Mouse (Mus musculus) CH12.LX (cell line): ENCODE data around the gene Tmem53. TPM values are rescaled to one million over a fixed set of nuclear protein-coding genes. Genes with fewer than 3 reads are reported as not detected.
A peak's percentile ranks its signal among the peaks of the same experiment; 100 is the strongest.

Experiments
- DNase-seq: peaks from one replicate; pipeline ENCODE4 v3.0.0-alpha.2; 2013; ENCODE audit errors: extremely low read depth
- H3K27ac ChIP-seq: 2 replicates; pipeline ENCODE4 v1.5.1; 2012; ENCODE audit warnings: low read depth, mild to moderate bottlenecking, control low read depth, moderate library complexity; ENCODE audit not compliant: insufficient read depth
- H3K27me3 ChIP-seq: replicated peaks from 2 replicates; pipeline ENCODE3; 2012; ENCODE audit warnings: inconsistent platforms
- H3K36me3 ChIP-seq, 2 experiments: replicated peaks in 1 of 2; 2 replicates each; pipeline versions ENCODE3 to v1.6.1; 2012; ENCODE audit warnings: inconsistent platforms in 1 of 2, low read length in 1 of 2, mild to moderate bottlenecking in 1 of 2, mixed read lengths in 1 of 2, moderate library complexity in 1 of 2; ENCODE audit not compliant: control insufficient read depth in 1 of 2, insufficient read depth in 1 of 2
- H3K4me1 ChIP-seq, 2 experiments: 2 replicates each; pipeline ENCODE4 v1.6.1; 2012; ENCODE audit warnings: inconsistent platforms in 1 of 2, moderate library complexity in 1 of 2; ENCODE audit not compliant: insufficient read depth in 2 of 2, control insufficient read depth in 1 of 2
- H3K4me2 ChIP-seq: 2 replicates; pipeline ENCODE4 v1.6.1; 2012; ENCODE audit warnings: low read depth, mild to moderate bottlenecking, control low read depth; ENCODE audit not compliant: poor library complexity, insufficient read depth, severe bottlenecking
- H3K4me3 ChIP-seq, 3 experiments: fragments of 150-350 bp in 1 of 3; sonication (generic) in 1 of 3; replicated peaks in 1 of 3; 2 replicates each; pipeline versions ENCODE3 to v1.5.1; 2011 to 2012; ENCODE audit warnings: low read depth in 2 of 3, low read length in 2 of 3, mild to moderate bottlenecking in 2 of 3, moderate library complexity in 2 of 3, control low read depth in 1 of 3, improper control_type of control experiment in 1 of 3, inconsistent platforms in 1 of 3, mixed read lengths in 1 of 3; ENCODE audit not compliant: poor library complexity in 1 of 3
- H3K79me2 ChIP-seq: replicated peaks from 2 replicates; pipeline ENCODE4 v1.6.1; 2012; ENCODE audit warnings: mild to moderate bottlenecking, moderate library complexity; ENCODE audit not compliant: control insufficient read depth, poor library complexity, insufficient read depth, severe bottlenecking; ENCODE audit errors: extremely low read depth
- H3K9ac ChIP-seq: 2 replicates; pipeline ENCODE4 v1.6.1; 2012; ENCODE audit warnings: low read depth, mild to moderate bottlenecking, control low read depth, moderate library complexity; ENCODE audit not compliant: insufficient read depth
- H3K9me3 ChIP-seq: replicated peaks from 2 replicates; pipeline ENCODE3; 2012; ENCODE audit warnings: low read length, inconsistent platforms, mixed read lengths
- CTCF ChIP-seq, 2 experiments: IDR thresholded peaks in 1 of 2; conservative IDR thresholded peaks in 1 of 2; 2 replicates each; pipeline ENCODE4 v1.5.1; 2011 to 2012; ENCODE audit warnings: low read depth in 2 of 2, low read length in 2 of 2, improper control_type of control experiment in 1 of 2, inconsistent platforms in 1 of 2, mild to moderate bottlenecking in 1 of 2, moderate library complexity in 1 of 2
- EP300 ChIP-seq: IDR thresholded peaks from 2 replicates; pipeline ENCODE4 v1.6.1; 2011; ENCODE audit warnings: low read length, improper control_type of control experiment
- HCFC1 ChIP-seq: IDR thresholded peaks from 2 replicates; pipeline ENCODE4 v1.6.1; 2012; ENCODE audit warnings: low read depth, mild to moderate bottlenecking, inconsistent platforms, low read length, improper control_type of control experiment
- IRF4 ChIP-seq: IDR thresholded peaks from 2 replicates; pipeline ENCODE4 v1.6.1; 2014; ENCODE audit warnings: low read depth, mild to moderate bottlenecking, inconsistent platforms, low read length, improper control_type of control experiment
- JUN ChIP-seq: IDR thresholded peaks from 2 replicates; pipeline ENCODE4 v1.6.1; 2011; ENCODE audit warnings: low read depth, mild to moderate bottlenecking, low read length, improper control_type of control experiment, moderate library complexity; ENCODE audit not compliant: insufficient read depth
- JUND ChIP-seq: conservative IDR thresholded peaks from 2 replicates; pipeline ENCODE4 v1.6.1; 2011; ENCODE audit warnings: low read depth, low read length, improper control_type of control experiment
- MAFK ChIP-seq: IDR thresholded peaks from 2 replicates; pipeline ENCODE4 v1.6.1; 2011; ENCODE audit warnings: low read length, improper control_type of control experiment; ENCODE audit not compliant: insufficient replicate concordance
- MAX ChIP-seq: IDR thresholded peaks from 2 replicates; pipeline ENCODE4 v1.6.1; 2011; ENCODE audit warnings: low read length, improper control_type of control experiment
- NRF1 ChIP-seq: IDR thresholded peaks from 2 replicates; pipeline ENCODE4 v1.6.1; 2014; ENCODE audit warnings: low read depth, mild to moderate bottlenecking, inconsistent platforms, low read length, improper control_type of control experiment, moderate library complexity
- PAX5 ChIP-seq: IDR thresholded peaks from 2 replicates; pipeline ENCODE4 v1.6.1; 2012; ENCODE audit warnings: low read length, inconsistent platforms, mixed read lengths
- POLR2A ChIP-seq: IDR thresholded peaks from 2 replicates; pipeline ENCODE4 v1.6.1; 2011; ENCODE audit warnings: low read depth, mild to moderate bottlenecking, improper control_type of control experiment, low read length
- RAD21 ChIP-seq: IDR thresholded peaks from 2 replicates; pipeline ENCODE4 v1.6.1; 2011; ENCODE audit warnings: low read depth, mild to moderate bottlenecking, low read length, improper control_type of control experiment, moderate library complexity
- RCOR1 ChIP-seq: conservative IDR thresholded peaks from 2 replicates; pipeline ENCODE4 v1.6.1; 2012; ENCODE audit warnings: low read depth, mild to moderate bottlenecking, inconsistent platforms, low read length, improper control_type of control experiment
- SMC3 ChIP-seq: IDR thresholded peaks from 2 replicates; pipeline ENCODE4 v1.6.1; 2011; ENCODE audit warnings: low read depth, low read length, improper control_type of control experiment
- UBTF ChIP-seq: IDR thresholded peaks from 2 replicates; pipeline ENCODE4 v1.6.1; 2012; ENCODE audit warnings: low read depth, mild to moderate bottlenecking, inconsistent platforms, low read length, improper control_type of control experiment, moderate library complexity
- USF1 ChIP-seq: IDR thresholded peaks from 2 replicates; pipeline ENCODE4 v1.6.1; 2014; ENCODE audit warnings: low read depth, mild to moderate bottlenecking, inconsistent platforms, low read length, improper control_type of control experiment
- USF2 ChIP-seq: conservative IDR thresholded peaks from 2 replicates; pipeline ENCODE4 v1.6.1; 2011; ENCODE audit warnings: low read depth, low read length, improper control_type of control experiment
- ZC3H11A ChIP-seq: IDR thresholded peaks from 2 replicates; pipeline ENCODE4 v1.6.1; 2012; ENCODE audit warnings: low read depth, mild to moderate bottlenecking, inconsistent platforms, low read length, improper control_type of control experiment
- ZNF384 ChIP-seq: IDR thresholded peaks from 2 replicates; pipeline ENCODE4 v1.6.1; 2012; ENCODE audit warnings: low read depth, low read length, improper control_type of control experiment, inconsistent platforms
- dilution Hi-C: fragments of 300-500 bp; cut with MboI; formaldehyde crosslinking; loops from 2 replicates; pipeline ENCODE4 v1.14.3; 2020; ENCODE audit warnings: low sequenced_read_pairs; ENCODE audit not compliant: extremely low pct_unique_long_range_greater_than_20kb, extremely low pct_ligation_motif_present
- in situ Hi-C: fragments of 300-500 bp; cut with MboI; formaldehyde crosslinking; loops from 3 replicates; pipeline ENCODE4 v1.14.3; 2019; ENCODE audit warnings: low sequenced_read_pairs, low pct_ligation_motif_present, low pct_unique_long_range_greater_than_20kb, mixed read lengths
- polyA plus RNA-seq: library from polyadenylated mRNA; unstranded; fragments of >175 nt; gene quantifications from 2 replicates; pipeline ENCODE4 v1.2.1, GENCODE M21; 2012; ENCODE audit warnings: low read depth; ENCODE audit not compliant: insufficient read length
- total RNA-seq, 2 experiments: library from RNA; depleted of rRNA; stranded (reverse); fragments of 300-350 nt in 1 of 2; fragments of >200 nt in 1 of 2; gene quantifications; 2 replicates each; pipeline ENCODE4 v1.2.3; 2012 to 2014

The Tmem53 gene
- total and polyA plus RNA-seq, 3 experiments, result 1.1 to 1.4 (median 1.2) TPM

DNA sequence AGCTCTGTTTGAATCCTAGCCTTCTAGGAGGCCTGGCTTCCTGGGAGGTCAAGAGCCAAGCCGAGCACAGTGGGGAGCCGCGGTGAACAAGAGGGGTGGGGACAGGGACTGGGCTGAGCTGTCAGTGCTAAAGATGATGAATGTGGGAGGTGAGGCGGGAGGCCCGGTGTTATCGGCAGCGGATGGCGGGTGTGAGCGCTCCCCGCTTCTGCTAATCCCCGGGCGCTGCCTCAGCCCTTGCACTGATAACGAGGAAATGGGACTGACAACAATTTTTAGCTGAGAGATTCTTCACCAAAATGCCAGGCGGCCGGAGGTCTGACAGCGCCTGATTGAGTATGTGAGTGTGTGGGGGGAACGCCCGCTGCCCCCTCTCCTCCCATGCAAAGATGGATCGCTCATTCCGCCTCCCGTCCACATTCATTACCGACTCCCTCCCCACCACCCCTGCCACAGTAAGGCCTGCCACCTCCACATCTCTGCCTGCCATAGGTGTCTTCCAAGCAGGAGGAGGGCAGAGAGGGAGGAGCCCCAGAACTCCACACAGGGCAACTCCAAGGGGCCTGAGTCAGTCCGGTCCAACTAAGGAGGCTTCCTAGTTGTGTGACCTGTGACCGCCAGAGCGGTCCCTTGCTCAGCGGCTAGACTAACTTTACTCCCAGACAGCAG is 60.8 kb downstream of the Tmem53 start:
- Histone ChIP-seq H3K79me2 (no peaks in the 10 kb centered on the region), H3K4me1 (peaks cover 6 to 40% of the 10 kb centered on the region in 2 experiments), H3K36me3 (no peaks in the 10 kb centered on the region), H3K4me3 (no peak overlapping the region), H3K9me3 (peaks cover 2% of the 10 kb centered on the region), H3K4me2 (no peak overlapping the region), H3K9ac (no peak overlapping the region), H3K27me3 (no peaks in the 10 kb centered on the region), H3K27ac (no peak overlapping the region)
- in situ Hi-C loops (no loop called here), dilution Hi-C loops (no loop called here)
- TF ChIP-seq MAFK (no peak), EP300 (no peak), CTCF (conservative IDR thresholded peaks at IDR 0.05 in 1 of 2, IDR thresholded peaks at IDR 0.05 in 1 of 2; ENCODE audit: low read depth in 2 of 2, low read length in 2 of 2) (no peak), MAX (no peak), USF2 (no peak)
- DNase-seq, result no peak

DNA sequence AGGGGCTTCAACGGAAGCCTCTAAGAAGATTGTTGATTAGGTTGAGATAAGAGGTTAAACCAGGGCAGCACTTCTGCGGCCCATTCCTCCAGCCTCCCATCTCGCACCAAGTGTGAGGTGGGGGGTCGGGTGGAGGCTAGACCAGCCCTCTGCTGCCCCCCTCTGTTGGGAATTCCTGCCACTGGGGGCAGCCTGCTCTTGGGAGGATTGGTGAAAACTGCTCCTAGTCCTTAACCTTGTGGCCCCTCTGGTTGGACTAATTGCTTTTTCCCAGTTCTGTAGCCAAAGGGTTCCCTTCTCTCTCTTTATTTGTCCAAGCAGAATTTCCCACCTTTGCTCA is 61.3 kb downstream of the Tmem53 start:
- Histone ChIP-seq H3K4me3 (no peak overlapping the region), H3K9me3 (peaks cover 2% of the 10 kb centered on the region), H3K27me3 (no peaks in the 10 kb centered on the region), H3K79me2 (no peaks in the 10 kb centered on the region), H3K4me1 (peaks cover 3 to 35% of the 10 kb centered on the region in 2 experiments), H3K4me2 (no peak overlapping the region), H3K9ac (no peak overlapping the region), H3K36me3 (no peaks in the 10 kb centered on the region), H3K27ac (no peak overlapping the region)
- in situ Hi-C loops (no loop called here), dilution Hi-C loops (no loop called here)
- TF ChIP-seq HCFC1, result no peak
- TF ChIP-seq RCOR1, result no peak
- TF ChIP-seq POLR2A, result no peak
- no peak for TF ChIP-seq JUND
- peak in 1 of 2 experiments; percentile 74; a peak in 2 of 4 replicates for TF ChIP-seq CTCF (conservative IDR thresholded peaks at IDR 0.05 in 1 of 2, IDR thresholded peaks at IDR 0.05 in 1 of 2; ENCODE audit: low read depth in 2 of 2, low read length in 2 of 2)
- TF ChIP-seq UBTF, result no peak
- TF ChIP-seq ZNF384, result no peak
- no peak for TF ChIP-seq MAFK
- TF ChIP-seq USF1, result no peak
- TF ChIP-seq SMC3, result peak; percentile 64
- TF ChIP-seq NRF1, result no peak
- TF ChIP-seq RAD21, result peak; percentile 48
- TF ChIP-seq ZC3H11A, result no peak
- no peak for TF ChIP-seq PAX5
- TF ChIP-seq IRF4, result no peak
- TF ChIP-seq JUN, result no peak
- no peak for DNase-seq
